Mouse (Mus musculus): ENCODE data around the gene Mamdc4.
A peak's percentile ranks its signal among the peaks of the same experiment; 100 is the strongest.

Gene Mamdc4

GRCm38 (mm10) chr2:25582466-25583119 lies 7.9 kb upstream of the Mamdc4 start:
- DNase-seq (ENCODE audit: extremely low read depth, low read depth), result peak; percentile 47

- DNase-seq (ENCODE audit: extremely low read depth, low read depth), result no peak
Measured at GRCm38 (mm10) chr2:25581901-25582301, 7.3 kb upstream of the Mamdc4 start.

- DNase-seq (ENCODE audit: extremely low read depth, low read depth), result peak; percentile 61
Measured at GRCm38 (mm10) chr2:25581294-25581864, 6.7 kb upstream of the Mamdc4 start, which contains the start of gene Ajm1. Gene Ajm1, minus strand, starts transcription at chr2:25581757.

DNA sequence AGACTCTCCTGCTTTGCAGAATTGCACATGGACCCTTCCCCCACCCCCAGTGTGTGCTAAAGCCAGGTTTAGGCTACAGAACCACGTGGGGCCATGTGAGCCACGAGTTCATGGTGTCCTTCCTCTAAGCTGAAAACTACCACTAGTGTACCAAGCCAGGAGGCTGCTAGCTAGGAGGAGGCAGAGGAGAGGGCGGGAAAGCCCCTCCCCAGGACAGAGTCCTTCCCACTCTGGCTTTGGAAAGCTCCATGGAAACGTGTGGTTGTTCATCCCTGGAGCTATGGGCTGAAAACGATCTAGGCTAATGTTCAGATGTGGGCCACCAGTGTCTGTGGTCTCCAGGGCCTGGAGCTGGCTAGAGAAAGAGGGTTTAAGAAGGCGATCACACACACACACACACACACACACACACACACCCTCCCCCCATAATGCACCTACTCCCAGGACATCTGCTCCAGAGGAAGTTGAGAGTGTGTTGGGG lies 6.0 kb upstream of the Mamdc4 start:
- DNase-seq (ENCODE audit: extremely low read depth, low read depth), result no peak

DNA sequence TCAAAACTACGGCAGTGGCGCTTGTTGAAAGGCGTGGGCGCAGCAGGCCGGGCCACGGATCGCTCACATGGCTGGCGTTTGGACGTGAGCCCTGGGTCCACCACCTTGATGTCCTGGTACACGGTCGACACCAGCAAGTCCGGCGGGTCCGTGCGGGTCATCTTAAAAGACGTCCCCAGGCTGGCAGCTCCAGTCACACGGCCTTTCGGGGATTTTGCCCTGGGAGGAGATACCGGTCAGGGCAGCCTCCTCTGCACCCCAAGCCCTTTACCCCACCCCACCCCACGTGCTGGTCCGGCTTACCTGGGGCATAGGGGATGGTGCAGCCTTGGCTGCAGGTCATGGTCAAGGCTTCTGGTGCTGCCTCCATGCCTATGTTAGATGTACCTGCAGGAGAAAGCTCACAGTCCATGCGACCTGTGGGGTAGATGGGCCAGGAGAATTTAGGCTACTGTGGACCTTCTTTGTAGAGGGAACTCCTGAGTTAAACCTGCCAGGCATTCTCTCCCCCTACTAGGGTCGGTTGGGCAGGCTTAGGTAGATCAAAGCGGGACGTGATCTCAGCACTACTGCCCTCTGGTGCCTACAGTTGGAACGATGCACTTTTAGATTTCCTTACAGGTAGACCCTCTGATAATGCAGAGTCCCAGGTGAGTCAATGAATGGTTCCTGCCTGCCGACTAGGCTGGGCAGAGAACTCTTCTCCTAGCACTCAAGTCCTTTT lies 5.3 kb upstream of the Mamdc4 start:
- DNase-seq (ENCODE audit: extremely low read depth, low read depth), result no peak

DNA sequence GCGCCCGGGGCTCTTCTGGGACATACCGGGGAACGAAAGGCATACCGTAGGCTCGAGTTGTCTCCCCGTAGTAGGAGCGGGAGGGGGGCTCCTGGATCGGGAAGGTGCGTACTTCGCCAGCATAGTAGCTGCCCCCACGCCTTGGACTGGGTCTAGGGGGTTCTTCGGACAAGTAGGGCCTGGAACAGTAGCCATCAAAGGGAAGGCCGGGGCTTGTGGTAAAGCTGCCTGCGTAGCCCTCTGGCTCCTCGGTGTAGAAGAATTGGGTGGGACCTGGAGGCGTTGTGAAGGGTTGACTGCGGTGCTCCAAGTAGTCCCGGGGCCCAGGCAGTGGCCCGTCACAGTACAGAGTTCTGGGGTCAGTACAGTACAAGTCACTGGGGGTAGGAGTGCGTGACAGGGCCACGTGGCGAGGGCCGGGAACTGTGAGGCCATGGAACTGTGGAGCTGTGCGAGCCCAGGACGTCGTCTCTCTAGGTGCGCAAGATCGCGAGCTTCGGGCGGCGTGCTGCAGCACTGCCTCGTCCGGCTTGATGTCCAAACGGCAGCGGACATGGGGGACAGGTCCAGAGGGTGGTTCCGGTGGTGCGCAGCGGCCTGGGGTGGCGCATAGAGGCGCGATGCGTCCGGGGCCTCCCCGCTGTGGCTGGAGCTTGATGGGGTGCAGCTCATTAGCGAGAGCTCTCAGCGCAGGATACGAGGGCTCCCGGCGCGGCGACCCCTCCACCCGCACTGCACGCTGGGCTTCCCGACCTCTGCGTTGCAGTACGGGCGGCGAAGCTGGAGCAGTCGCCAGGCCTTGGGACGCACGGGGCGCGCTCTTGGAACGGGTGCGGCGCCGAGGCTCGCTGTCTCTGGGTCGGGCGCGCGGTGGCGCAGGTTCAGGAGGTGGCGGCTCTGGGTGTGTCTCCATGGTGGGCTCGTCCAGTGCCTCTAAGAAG lies 4.4 kb upstream of the Mamdc4 start:
- DNase-seq (ENCODE audit: extremely low read depth, low read depth), result no peak

GRCm38 (mm10) chr2:25577951-25578795 lies 3.5 kb upstream of the Mamdc4 start:
- DNase-seq (ENCODE audit: extremely low read depth, low read depth), result no peak

- no peak for DNase-seq (ENCODE audit: extremely low read depth, low read depth)
Measured at GRCm38 (mm10) chr2:25576965-25577891, 2.6 kb upstream of the Mamdc4 start.

GRCm38 (mm10) chr2:25576028-25576850 lies 1.6 kb upstream of the Mamdc4 start:
- no peak for DNase-seq (ENCODE audit: extremely low read depth, low read depth)

DNA sequence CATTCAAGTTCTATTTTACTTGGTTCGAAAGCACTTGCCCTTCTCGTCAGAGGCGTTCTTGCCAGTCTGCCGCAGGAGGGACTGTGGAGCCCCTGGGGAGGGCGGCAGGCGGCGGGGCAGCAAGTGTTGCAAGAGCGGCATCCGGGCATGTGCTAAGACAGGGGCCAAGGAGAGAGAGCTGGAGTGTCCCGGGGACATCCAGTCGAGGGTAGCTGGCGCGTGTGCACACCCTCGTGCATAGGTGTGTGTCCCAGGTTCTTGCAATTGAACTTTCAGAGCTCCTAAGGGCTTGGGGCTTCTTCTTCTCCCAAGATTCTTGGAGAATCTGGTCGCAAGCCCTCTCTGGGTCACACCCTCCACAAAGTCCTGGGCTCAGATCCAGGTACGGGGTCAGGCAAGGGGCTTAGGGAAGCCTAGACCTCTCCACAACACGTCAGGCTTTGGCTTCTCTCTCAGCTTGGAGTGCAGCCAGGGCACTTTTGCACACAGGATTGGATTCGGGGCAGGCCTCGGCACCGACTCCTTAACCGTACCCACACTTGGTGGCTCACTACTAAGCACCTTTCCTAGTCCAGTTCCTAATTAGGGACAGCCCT lies 885 bp upstream of the Mamdc4 start:
- no peak for DNase-seq (ENCODE audit: extremely low read depth, low read depth)

DNA sequence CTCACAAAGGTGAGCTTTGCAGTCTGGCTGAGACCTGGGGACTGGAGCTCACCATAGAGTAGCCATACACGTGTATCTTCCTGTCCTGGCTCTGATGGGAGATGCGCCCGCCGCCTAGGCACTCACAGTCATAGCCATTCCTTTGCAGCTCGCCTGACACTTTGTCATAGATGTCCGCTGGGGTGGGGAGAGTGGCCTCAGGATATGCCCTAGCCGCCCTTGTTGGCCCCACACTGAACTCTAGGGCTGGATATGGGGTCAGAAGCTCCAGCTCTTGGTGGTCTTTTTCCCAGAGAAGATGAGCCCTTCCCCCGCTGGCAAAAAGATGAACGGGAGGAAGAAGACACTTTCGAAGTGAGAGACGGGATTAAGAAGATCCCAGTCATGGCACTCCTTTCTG lies 509 bp downstream of the Mamdc4 start:
- no peak for DNase-seq (ENCODE audit: extremely low read depth, low read depth)

- DNase-seq (ENCODE audit: extremely low read depth, low read depth), result no peak
Measured at GRCm38 (mm10) chr2:25573068-25573467, 1.6 kb downstream of the Mamdc4 start.

DNA sequence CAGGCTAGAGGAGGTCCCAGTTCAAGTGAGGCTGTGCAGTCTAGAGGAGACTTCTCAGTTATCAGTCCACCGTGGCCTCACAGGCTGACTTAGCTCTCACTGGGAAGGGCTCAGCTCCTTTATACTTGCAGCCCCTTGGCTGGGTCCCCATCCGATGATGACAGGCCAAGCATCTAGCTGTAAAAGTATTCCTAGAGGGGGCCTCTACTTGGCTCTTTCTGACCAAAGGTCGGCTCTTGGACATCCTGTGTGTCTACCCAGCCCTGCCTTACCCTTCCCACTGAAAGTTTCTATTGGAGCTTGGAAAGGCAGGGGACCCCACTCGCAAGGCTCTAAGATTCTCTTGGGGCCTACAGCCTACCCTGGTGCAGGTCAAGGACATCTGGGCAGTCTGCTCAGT lies 3.4 kb downstream of the Mamdc4 start:
- DNase-seq (ENCODE audit: extremely low read depth, low read depth), result no peak

DNA sequence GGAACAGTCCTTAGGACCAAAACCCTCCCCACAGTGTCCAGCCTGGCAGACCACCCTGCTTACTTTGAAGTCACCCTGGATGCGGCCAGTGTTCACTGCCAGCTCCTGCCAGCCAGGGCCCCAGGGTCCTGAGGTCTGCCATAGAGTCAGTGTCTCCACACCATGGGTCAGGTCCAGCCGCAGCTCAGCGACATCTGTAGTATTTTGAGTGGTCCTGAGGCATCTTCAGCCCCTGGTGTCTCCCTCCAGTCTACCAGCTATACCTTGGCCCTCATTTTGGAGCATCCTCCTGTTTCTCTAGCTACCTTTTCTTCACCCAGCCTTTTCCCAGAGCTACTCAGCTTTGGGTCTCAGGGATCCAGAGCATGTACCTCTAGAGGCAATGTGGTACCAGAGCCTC lies 5.3 kb downstream of the Mamdc4 start:
- DNase-seq (ENCODE audit: extremely low read depth, low read depth), result no peak

- no peak for DNase-seq (ENCODE audit: extremely low read depth, low read depth)
Measured at GRCm38 (mm10) chr2:25568473-25569019, 6.1 kb downstream of the Mamdc4 start.

DNA sequence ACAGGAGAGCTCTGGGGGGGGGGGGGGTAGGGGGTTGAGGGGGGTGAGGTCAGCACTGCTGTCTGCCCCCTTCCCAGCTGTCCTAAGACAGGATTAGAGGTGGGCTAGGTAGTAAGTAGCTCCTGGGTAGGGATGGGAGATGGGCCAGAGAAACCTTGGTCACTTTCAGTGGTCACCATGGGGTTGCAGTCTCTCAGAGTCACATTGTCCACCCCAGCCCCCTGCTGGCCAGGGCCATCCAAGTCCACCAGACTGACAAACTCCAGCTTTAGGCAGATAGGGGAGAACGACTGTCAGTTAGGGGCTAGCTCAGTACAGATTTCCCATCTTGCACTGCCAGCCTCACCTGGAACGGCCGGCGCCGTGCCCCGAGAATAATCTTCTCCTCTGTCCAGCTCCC lies 8.1 kb downstream of the Mamdc4 start:
- DNase-seq (ENCODE audit: extremely low read depth, low read depth), result no peak

GRCm38 (mm10) chr2:25565741-25566140 lies 8.9 kb downstream of the Mamdc4 start:
- DNase-seq (ENCODE audit: extremely low read depth, low read depth), result no peak

DNA sequence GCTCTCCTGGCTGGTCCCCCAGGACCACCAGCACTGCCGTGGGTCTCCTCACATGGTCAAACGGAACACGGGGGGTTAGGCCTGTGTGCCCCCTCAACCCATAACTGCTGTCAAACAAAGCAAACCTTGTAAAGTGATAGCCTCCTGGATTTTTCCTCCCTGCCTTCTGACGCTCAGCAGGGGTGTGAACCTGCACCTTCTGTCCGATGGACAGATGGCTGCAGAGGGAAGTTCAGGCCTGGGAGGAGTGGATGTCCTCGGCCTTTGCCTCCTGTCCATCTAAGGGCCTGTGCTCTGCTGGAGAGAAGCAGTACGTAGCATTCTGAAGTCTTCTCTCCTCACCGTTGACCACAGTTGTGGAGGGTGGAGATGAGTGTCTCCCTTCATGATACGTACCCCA lies 12.7 kb downstream of the Mamdc4 start:
- no peak for DNase-seq (ENCODE audit: extremely low read depth, low read depth)
